Mouse (Mus musculus): Measurements from ENCODE around the gene Odam.

Odam gene

DNA sequence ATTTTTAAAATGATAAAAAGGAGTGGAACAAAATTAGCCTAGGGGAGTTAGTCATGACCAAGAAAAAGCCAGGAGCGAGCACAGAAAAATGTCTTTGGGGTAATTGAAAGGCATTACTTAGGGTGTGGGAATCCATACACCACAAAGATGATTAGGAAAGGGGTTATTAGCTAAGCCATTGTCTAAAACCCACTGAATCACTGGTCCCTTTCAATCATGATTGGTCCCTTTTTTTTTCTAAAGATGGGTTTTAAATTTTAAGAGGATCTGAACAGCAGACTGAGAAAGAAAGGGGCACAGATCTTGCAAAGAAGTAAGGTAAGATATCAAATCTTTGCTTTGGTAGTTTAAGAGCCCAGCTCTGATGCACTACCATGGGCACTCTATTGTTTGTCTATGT lies at the start of gene Odam:
Gene Odam, plus strand, starts transcription at position 301 of the 400 bp plus-strand sequence.
- no peak for DNase-seq

- no peak for DNase-seq
Observed at GRCm38 (mm10) chr5:87855136-87855716, 29.6 kb upstream of the Odam start.

DNA sequence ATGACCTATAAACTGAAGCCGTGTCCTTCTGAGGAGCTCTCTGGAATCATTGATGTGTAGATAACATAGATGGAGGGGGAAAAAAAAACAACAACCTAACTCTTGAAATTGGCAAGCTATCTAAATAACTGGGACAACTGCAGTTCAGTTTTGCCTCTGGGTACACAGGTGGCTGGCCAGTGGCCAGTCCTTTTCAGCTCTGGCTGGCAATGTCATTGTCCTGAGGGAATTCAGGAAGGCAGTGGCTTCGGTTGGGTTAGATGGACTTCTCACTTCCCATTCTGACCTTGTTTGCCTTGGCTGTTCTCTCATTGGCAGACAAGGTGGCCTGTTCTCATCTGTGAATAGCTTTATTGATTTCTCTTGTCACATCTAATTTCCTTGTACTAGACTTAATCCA lies 14.7 kb upstream of the Odam start:
- DNase-seq, result peak; percentile 57

DNA sequence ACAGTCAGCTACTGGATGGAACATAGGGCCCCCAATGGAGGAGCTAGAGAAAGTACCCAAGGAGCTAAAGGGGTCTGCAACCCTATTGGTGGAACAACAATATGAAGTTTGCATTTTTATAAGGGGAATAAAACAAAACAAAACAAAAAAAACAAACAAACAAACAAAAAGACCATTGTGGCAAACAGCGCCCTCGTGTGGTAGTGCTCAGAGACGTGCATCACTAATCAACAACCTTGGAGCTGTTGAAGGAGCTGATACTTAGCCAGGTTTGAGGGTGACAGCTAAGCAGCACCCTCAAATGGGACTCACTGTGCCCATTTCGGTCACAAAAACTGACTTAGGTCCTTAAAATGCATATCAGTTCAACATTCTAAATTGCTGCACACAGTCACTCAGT lies 13.4 kb upstream of the Odam start:
- peak; percentile 32 for DNase-seq

DNA sequence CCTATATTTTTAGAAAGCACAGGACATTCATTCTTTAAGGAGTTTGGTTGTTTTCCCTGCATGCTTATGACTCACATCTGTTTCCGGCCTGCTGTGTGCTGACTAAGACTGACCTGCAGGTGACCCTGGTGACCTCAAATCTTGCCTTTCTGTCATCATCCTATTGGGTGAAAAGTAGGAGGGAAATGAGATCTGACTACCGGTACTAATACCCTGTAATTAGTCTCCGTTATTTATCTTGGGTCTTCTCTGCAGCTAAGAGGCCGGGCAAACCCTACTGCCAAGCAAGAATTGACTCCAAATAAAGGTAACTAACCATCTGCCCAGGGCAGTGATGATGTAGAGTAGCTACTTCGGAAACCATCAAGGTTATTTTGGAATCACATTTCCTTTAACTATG lies 40.5 kb downstream of the Odam start, which contains the start of gene Csn3:
Gene Csn3, plus strand, starts transcription at position 208 of the 400 bp plus-strand sequence.
- peak; percentile 10 for DNase-seq

DNA sequence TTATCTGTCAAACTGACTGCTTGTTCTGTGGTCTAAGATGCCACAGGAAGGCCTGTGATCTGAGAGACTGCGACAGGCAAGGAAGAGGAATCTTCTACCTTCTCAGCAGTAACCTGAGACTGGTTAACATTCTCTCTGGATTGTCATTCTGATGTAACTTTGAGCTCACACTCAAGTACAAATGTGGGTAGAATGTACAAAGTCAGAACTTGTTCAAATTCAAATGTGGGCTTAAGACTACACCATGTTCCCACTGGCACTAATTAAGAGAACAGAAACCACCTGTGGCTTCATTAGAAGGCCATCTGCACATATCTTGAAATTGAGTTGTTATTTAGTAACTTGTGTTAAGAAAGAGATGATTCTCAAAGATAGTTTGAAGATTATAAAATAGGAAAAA lies 46.8 kb downstream of the Odam start:
- no peak for DNase-seq

DNA sequence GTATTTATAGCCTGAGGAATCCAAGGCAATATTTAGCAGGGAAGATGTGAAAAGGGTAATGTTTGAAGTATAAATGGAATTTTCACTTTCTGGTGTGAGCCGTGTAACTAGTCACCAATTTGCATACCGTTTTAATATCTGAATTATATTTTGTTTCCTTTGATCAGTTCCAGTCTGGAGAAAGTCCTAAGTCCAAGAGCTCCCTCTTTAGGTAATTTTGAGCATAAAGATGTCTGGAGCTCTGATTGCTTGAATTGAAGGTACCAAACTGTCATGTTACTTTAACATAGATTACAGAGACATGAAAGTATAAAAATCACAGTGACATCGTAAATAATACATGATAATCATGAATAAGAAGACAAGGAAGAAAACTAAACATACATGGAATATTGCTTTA lies 55.9 kb downstream of the Odam start:
- peak; percentile 16 for DNase-seq

GRCm38 (mm10) chr5:87942515-87942914 lies 57.7 kb downstream of the Odam start:
- no peak for DNase-seq

All from retina, postnatal 1 day (tissue).